Mouse (Mus musculus) layer of hippocampus, postnatal 36 days (tissue): ENCODE results near the gene Il1rn. TPM values are rescaled to one million over a fixed set of nuclear protein-coding genes. Genes with fewer than 3 reads are reported as not detected.
A peak's percentile ranks its signal among the peaks of the same experiment; 100 is the strongest.

Source experiments
- DNase-seq, 2 experiments: peaks; one replicate each; pipeline ENCODE4 v3.0.0; 2022
- total RNA-seq, 2 experiments: library from RNA; stranded (reverse); gene quantifications; 2 replicates each; pipeline ENCODE4 v1.2.3; 2021

The Il1rn gene
- total RNA-seq, 2 experiments from 2014 or later: not detected

GRCm38 (mm10) chr2:24382456-24383230, 46.0 kb downstream of the Il1rn start:
- DNase-seq: no peak

DNA sequence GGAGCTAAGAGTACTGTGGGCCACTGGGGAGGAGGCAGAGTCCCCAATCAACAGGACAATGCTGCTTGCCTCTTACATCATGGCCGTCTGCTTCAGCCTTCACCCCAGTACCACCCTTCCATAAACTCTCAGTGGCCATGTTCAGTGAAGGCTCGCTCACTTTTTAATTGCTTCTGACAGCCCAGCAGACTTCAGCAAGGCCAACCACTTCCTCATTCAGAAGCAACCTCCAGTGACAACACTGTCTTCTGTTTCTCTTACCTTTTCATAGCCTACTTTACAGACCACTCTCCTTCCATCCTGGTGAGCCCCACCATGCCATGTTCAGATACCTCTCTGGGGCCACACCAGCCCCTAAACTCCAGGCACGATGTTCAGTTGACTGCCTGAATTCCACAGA, 47.0 kb downstream of the Il1rn start:
- DNase-seq: no peak

DNA sequence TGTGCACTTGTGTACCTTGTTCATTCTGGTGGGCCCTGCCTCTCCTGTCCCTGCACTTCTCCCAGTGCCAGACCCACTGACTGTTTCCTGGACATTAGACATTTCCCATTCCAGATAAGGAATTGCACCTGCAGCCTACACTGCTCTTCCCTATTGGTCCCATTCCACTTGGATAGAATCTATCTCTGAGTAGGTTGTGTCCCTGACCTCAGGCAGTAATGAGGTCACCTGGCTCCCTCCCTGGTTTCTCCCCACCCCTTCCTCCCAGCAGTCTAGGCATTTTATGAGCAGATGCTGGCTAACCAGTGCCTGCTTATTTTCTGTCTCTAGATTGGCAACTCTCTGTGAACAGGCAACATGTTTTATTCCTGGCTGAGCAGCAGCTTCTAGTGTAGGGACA, 47.7 kb downstream of the Il1rn start:
- DNase-seq: no peak

DNA sequence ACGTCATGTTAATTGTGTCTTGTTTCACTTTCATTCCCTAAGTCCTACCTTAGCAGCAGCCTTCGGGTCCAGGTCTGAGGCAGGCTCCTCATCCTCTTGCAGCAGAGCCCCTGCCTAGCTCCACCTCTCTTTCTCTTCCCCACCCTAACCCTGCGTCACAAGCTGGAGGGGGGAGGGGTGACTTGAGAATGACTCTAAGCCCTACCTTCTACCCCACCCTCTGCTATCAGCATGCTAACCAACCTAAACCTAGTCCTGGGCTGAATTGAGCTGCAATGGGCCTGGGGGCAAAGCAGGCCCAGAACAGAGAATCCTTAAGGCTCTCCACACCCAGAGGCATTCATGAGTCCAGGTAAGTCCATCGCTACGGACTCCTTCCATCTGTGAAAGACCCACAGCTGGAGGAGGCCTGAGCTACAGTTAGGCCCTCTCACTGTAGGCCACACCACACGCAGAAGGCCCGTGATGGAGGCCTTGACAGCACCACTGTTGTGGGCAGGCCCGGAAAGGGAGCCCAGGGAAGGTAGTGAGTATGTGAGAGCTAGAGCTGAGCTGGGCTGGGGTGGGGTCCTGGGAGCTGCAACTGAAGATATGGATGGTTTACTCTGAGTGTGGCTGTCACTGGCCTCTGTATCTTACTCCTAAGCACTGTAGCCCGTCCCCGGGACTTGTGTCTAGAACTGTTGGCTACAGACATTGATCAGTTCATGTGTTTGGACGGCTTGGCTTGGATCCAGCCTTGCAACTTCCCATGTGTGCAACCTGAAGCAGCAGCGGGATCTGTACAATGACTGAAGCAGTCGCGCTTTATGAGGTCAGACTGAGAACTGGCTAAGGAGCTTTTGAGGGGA, 48.7 kb downstream of the Il1rn start:
- no peak for DNase-seq

GRCm38 (mm10) chr2:24386158-24386963, 49.7 kb downstream of the Il1rn start:
- DNase-seq: no peak

DNA sequence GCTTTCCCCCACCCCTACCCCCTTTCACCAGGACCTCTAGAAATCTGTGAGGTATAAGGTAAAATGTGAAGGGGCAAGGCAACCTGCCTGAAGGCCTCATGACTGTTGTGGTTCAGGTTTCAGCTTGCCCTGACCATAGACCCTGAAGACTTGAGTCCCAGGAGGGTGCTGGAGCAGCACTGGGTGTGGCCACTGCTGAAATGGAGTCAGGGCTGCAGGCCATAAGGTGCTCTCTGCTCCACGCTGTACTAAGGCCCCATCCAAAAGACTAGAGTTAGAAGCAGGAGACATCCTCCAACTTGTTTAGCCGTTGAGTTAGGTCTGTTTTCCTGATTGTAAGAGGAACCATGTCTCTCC, 50.3 kb downstream of the Il1rn start:
- DNase-seq: no peak

GRCm38 (mm10) chr2:24387361-24388283, 51.0 kb downstream of the Il1rn start:
- DNase-seq: peak; percentile 24

GRCm38 (mm10) chr2:24393251-24393650, 56.6 kb downstream of the Il1rn start:
- no peak for DNase-seq

GRCm38 (mm10) chr2:24397115-24397514, 60.5 kb downstream of the Il1rn start:
- DNase-seq: no peak

- DNase-seq: no peak
Observed at GRCm38 (mm10) chr2:24400711-24401110, 64.1 kb downstream of the Il1rn start.

Other genes with a start within 250 kb of the Il1rn start
- gene Tbpl2, start 240.3 kb upstream of the Il1rn start, total RNA-seq: not detected
- gene Il1f8, start 183.7 kb upstream of the Il1rn start, total RNA-seq: not detected
- gene Il1f9, start 150.4 kb upstream of the Il1rn start, total RNA-seq: not detected
- gene Il1f6, start 121.4 kb upstream of the Il1rn start, total RNA-seq: not detected
- gene Il1f5, start 59.9 kb upstream of the Il1rn start, total RNA-seq: not detected
- not detected for gene Il1f10, start 45.7 kb upstream of the Il1rn start, total RNA-seq
- 1 to 10 TPM in 1 of 2 experiments, under 1 TPM in 1; 0.55 to 2.0 TPM for gene Psd4, start 30.7 kb downstream of the Il1rn start, total RNA-seq
- gene Pax8, start 138.7 kb downstream of the Il1rn start, total RNA-seq: not detected